Mouse (Mus musculus) myocyte (in vitro differentiated cells): Measurements from ENCODE around the gene Ube2m. TPM values are rescaled to one million over a fixed set of nuclear protein-coding genes. Genes with fewer than 3 reads are reported as not detected.

ENCODE experiments used
- H3K27me3 ChIP-seq: one replicate; pipeline ENCODE4 v1.6.1; 2011; ENCODE audit not compliant: control insufficient read depth, insufficient read depth, insufficient read length
- H3K36me3 ChIP-seq: one replicate; pipeline ENCODE4 v1.6.1; 2011; ENCODE audit not compliant: control insufficient read depth, insufficient read depth
- H3K4me2 ChIP-seq: one replicate; pipeline ENCODE4 v1.6.1; 2011; ENCODE audit warnings: low read depth, control low read depth
- H3K4me3 ChIP-seq: one replicate; pipeline ENCODE4 v1.5.1; 2011; ENCODE audit warnings: mild to moderate bottlenecking, control low read depth, moderate library complexity
- H3K79me2 ChIP-seq: one replicate; pipeline ENCODE4 v1.6.1; 2011; ENCODE audit not compliant: control insufficient read depth, insufficient read depth
- H3ac ChIP-seq: one replicate; pipeline ENCODE4 v1.6.1; 2011; ENCODE audit not compliant: control insufficient read depth, insufficient read length
- CEBPB ChIP-seq: IDR thresholded peaks from 2 replicates; pipeline ENCODE4 v1.6.1; 2011; ENCODE audit warnings: mild to moderate bottlenecking, moderate library complexity; ENCODE audit not compliant: poor library complexity, insufficient read depth, severe bottlenecking
- MAX ChIP-seq: IDR thresholded peaks from one replicate; pipeline ENCODE4 v1.6.1; 2011; ENCODE audit warnings: low read depth, mild to moderate bottlenecking, control low read depth
- USF1 ChIP-seq: IDR thresholded peaks from one replicate; pipeline ENCODE4 v1.6.1; 2011; ENCODE audit warnings: low read depth, mild to moderate bottlenecking, control low read depth, moderate library complexity
- polyA plus RNA-seq: library from polyadenylated mRNA; unstranded; fragments of >200 nt; fragmentation: generic; extraction: Trizol; gene quantifications from one replicate; pipeline ENCODE4 v1.2.1, GENCODE M21; 2012; ENCODE audit warnings: missing spikeins

Gene Ube2m
- polyA plus RNA-seq, 1 experiment = 227 TPM

- Histone ChIP-seq H3K4me3 (no peak overlapping the region), H3K36me3 (no peaks in the 10 kb centered on the region), H3K79me2 (no peaks in the 10 kb centered on the region), H3K4me2 (no peak overlapping the region), H3ac (no peak overlapping the region), H3K27me3 (no peaks in the 10 kb centered on the region)
- no peak for TF ChIP-seq MAX
- TF ChIP-seq USF1 = no peak
- TF ChIP-seq CEBPB = no peak
These were observed 52.4 kb downstream of the Ube2m start for GRCm38 (mm10) chr7:12985724-12986123.

Other genes starting within 250 kb of the Ube2m start
- 0.22 TPM for gene Zscan18, start 234.6 kb downstream of the Ube2m start, polyA plus RNA-seq
- gene Zfp329, start 219.4 kb downstream of the Ube2m start, polyA plus RNA-seq = 1.0 TPM
- gene Zfp110, start 203.5 kb downstream of the Ube2m start, polyA plus RNA-seq = 11.4 TPM
- gene Zfp128, start 157.1 kb downstream of the Ube2m start, polyA plus RNA-seq = 1.2 TPM
- gene Zscan22, start 140.5 kb downstream of the Ube2m start, polyA plus RNA-seq = 3.1 TPM
- 2,432 TPM for gene Rps5, start 116.0 kb downstream of the Ube2m start, polyA plus RNA-seq
- gene Rnf225, start 110.9 kb downstream of the Ube2m start, polyA plus RNA-seq = 0.91 TPM
- 1.9 TPM for gene Zfp324, start 72.4 kb downstream of the Ube2m start, polyA plus RNA-seq
- gene Zfp446, start 60.4 kb downstream of the Ube2m start, polyA plus RNA-seq = 1.7 TPM
- not detected for gene Slc27a5, start 40.1 kb downstream of the Ube2m start, polyA plus RNA-seq
- 252 TPM for gene Trim28, start 39.2 kb downstream of the Ube2m start, polyA plus RNA-seq
- gene Zbtb45, start 28.2 kb downstream of the Ube2m start, polyA plus RNA-seq = 8.2 TPM
- gene Chmp2a, start 3.5 kb downstream of the Ube2m start, polyA plus RNA-seq = 189 TPM
- gene Mzf1, start 16.5 kb upstream of the Ube2m start, polyA plus RNA-seq = 0.37 TPM
- not detected for gene Vmn1r85, start 56.9 kb upstream of the Ube2m start, polyA plus RNA-seq
- not detected for gene Vmn1r86, start 81.6 kb upstream of the Ube2m start, polyA plus RNA-seq
- not detected for gene Vmn1r87, start 101.9 kb upstream of the Ube2m start, polyA plus RNA-seq
- not detected for gene Vmn1r88, start 121.3 kb upstream of the Ube2m start, polyA plus RNA-seq
- not detected for gene Vmn1r89, start 174.7 kb upstream of the Ube2m start, polyA plus RNA-seq
- 17.5 TPM for gene Lig1, start 239.0 kb upstream of the Ube2m start, polyA plus RNA-seq
- gene Zswim9, start 240.4 kb upstream of the Ube2m start, polyA plus RNA-seq = 3.2 TPM